Mouse (Mus musculus) activated CD4-positive, CD25-positive, alpha-beta regulatory T cell (primary cell): ENCODE results near the gene Mpnd. TPM values are rescaled to one million over a fixed set of nuclear protein-coding genes. Genes with fewer than 3 reads are reported as not detected.

Experiments
- polyA plus RNA-seq, 2 experiments: library from polyadenylated mRNA; unstranded; fragments of 100-300 nt; shearing (Covaris generic); gene quantifications; one replicate each; pipeline ENCODE4 v1.2.1; 2017

The Mpnd gene
- polyA plus RNA-seq: 100 to 1,000 TPM; 106 to 109 TPM

GRCm38 (mm10) chr17:56005415-56006061 lies at the start of gene Mpnd, which contains the start of gene Stap2:
Gene Mpnd (plus strand): TSS chr17:56005711.
Gene Stap2 (minus strand): TSS chr17:56005584.

GRCm38 (mm10) chr17:55958918-55959728 lies 46.4 kb upstream of the Mpnd start, which contains the start of gene Yju2:
Gene Yju2 (plus strand): TSS chr17:55959099.

GRCm38 (mm10) chr17:55969966-55970891 lies 35.3 kb upstream of the Mpnd start, which contains the start of gene Shd:
Gene Shd (plus strand): TSS chr17:55970467.

GRCm38 (mm10) chr17:55986030-55986961 lies 19.2 kb upstream of the Mpnd start, which contains the start of gene Fsd1:
Gene Fsd1 (plus strand): TSS chr17:55986509.

GRCm38 (mm10) chr17:56036176-56036900 lies 30.8 kb downstream of the Mpnd start, which contains the start of gene Sh3gl1:
Gene Sh3gl1 (minus strand): TSS chr17:56036635.

GRCm38 (mm10) chr17:56040030-56040856 lies 34.7 kb downstream of the Mpnd start, which contains the start of gene Chaf1a:
Gene Chaf1a (plus strand): TSS chr17:56040439.

Other genes with a start within 250 kb of the Mpnd start
- gene Zfp119a, start 126.8 kb upstream of the Mpnd start, polyA plus RNA-seq: 10 to 100 TPM in 1 of 2 experiments, 1 to 10 TPM in 1; 9.5 to 17.1 TPM
- 10 to 100 TPM; 20.8 to 24.1 TPM for gene Zfp959, start 113.6 kb upstream of the Mpnd start, polyA plus RNA-seq
- gene Zfp119b, start 56.2 kb upstream of the Mpnd start, polyA plus RNA-seq: 10 to 100 TPM in 1 of 2 experiments, 1 to 10 TPM in 1; 9.2 to 13.1 TPM
- gene Ebi3, start 53.1 kb upstream of the Mpnd start, polyA plus RNA-seq: 10 to 100 TPM; 43.1 to 73.4 TPM
- 10 to 100 TPM; 29.4 to 44.6 TPM for gene Yju2, start 46.6 kb upstream of the Mpnd start, polyA plus RNA-seq
- under 1 TPM; 0.17 to 0.95 TPM for gene Shd, start 35.2 kb upstream of the Mpnd start, polyA plus RNA-seq
- gene Fsd1, start 19.2 kb upstream of the Mpnd start, polyA plus RNA-seq: under 1 TPM in 1 of 2 experiments, not detected in 1; 0.93 TPM
- gene Stap2, start 127 bp upstream of the Mpnd start, polyA plus RNA-seq: under 1 TPM; 0.31 to 0.97 TPM
- 100 to 1,000 TPM; 159 to 164 TPM for gene Sh3gl1, start 30.9 kb downstream of the Mpnd start, polyA plus RNA-seq
- 10 to 100 TPM in 1 of 2 experiments, 1 to 10 TPM in 1; 4.0 to 11.4 TPM for gene Chaf1a, start 34.7 kb downstream of the Mpnd start, polyA plus RNA-seq
- gene Ubxn6, start 69.3 kb downstream of the Mpnd start, polyA plus RNA-seq: 10 to 100 TPM; 76.4 TPM
- gene Hdgfl2, start 73.9 kb downstream of the Mpnd start, polyA plus RNA-seq: 100 to 1,000 TPM in 1 of 2 experiments, 10 to 100 TPM in 1; 97.9 to 101 TPM
- not detected for gene Plin4, start 104.1 kb downstream of the Mpnd start, polyA plus RNA-seq
- gene Plin5, start 111.9 kb downstream of the Mpnd start, polyA plus RNA-seq: not detected
- gene Lrg1, start 116.3 kb downstream of the Mpnd start, polyA plus RNA-seq: under 1 TPM in 1 of 2 experiments, not detected in 1; 0.74 TPM
- under 1 TPM; 0.12 to 0.44 TPM for gene Sema6b, start 134.6 kb downstream of the Mpnd start, polyA plus RNA-seq
- 10 to 100 TPM; 32.7 to 39.4 TPM for gene Tnfaip8l1, start 156.8 kb downstream of the Mpnd start, polyA plus RNA-seq
- gene Mydgf, start 178.2 kb downstream of the Mpnd start, polyA plus RNA-seq: 10 to 100 TPM; 57.9 to 59.9 TPM
- gene Dpp9, start 213.2 kb downstream of the Mpnd start, polyA plus RNA-seq: 10 to 100 TPM; 19.0 to 43.4 TPM